Mouse (Mus musculus) heart, embryonic 11.5 days (tissue): Measurements from ENCODE around the gene Tle2. TPM values are rescaled to one million over a fixed set of nuclear protein-coding genes. Genes with fewer than 3 reads are reported as not detected.
A peak's percentile ranks its signal among the peaks of the same experiment; 100 is the strongest.

Experiments
- ATAC-seq: fragments of 200-750 bp; cut with Nextera tagmentation; replicated peaks from 2 replicates; pipeline ENCODE4 v1.8.0; 2017; ENCODE audit warnings: moderate library complexity; ENCODE audit not compliant: insufficient number of reproducible peaks, low FRiP score, low TSS enrichment
- H3K27ac ChIP-seq: fragments of 300-500 bp; sonication (generic); 2 replicates; pipeline ENCODE4 v1.5.1; 2014; ENCODE audit warnings: mild to moderate bottlenecking, low read depth, low read length
- H3K27me3 ChIP-seq: fragments of 300-500 bp; sonication (generic); 2 replicates; pipeline ENCODE4 v1.6.1; 2014; ENCODE audit warnings: mild to moderate bottlenecking, low read length, mixed read lengths; ENCODE audit not compliant: control insufficient read depth, insufficient read depth
- H3K36me3 ChIP-seq: fragments of 300-500 bp; sonication (generic); 2 replicates; pipeline ENCODE4 v1.6.1; 2014; ENCODE audit warnings: mild to moderate bottlenecking, low read length, moderate library complexity, mixed read lengths; ENCODE audit not compliant: control insufficient read depth, insufficient read depth
- H3K4me1 ChIP-seq: fragments of 300-500 bp; sonication (generic); 2 replicates; pipeline ENCODE4 v1.6.1; 2014; ENCODE audit warnings: low read length; ENCODE audit not compliant: control insufficient read depth, insufficient read depth
- H3K4me2 ChIP-seq: fragments of 300-500 bp; sonication (generic); 2 replicates; pipeline ENCODE4 v1.6.1; 2014; ENCODE audit warnings: mild to moderate bottlenecking, moderate library complexity
- H3K4me3 ChIP-seq: fragments of 300-500 bp; sonication (generic); 2 replicates; pipeline ENCODE4 v1.5.1; 2014; ENCODE audit warnings: low read depth, low read length
- H3K9ac ChIP-seq: fragments of 300-500 bp; sonication (generic); 2 replicates; pipeline ENCODE4 v1.6.1; 2014; ENCODE audit warnings: mild to moderate bottlenecking, low read depth, low read length, moderate library complexity
- H3K9me3 ChIP-seq: fragments of 300-500 bp; sonication (generic); replicated peaks from 2 replicates; pipeline ENCODE4 v1.6.1; 2016; ENCODE audit warnings: low read length; ENCODE audit not compliant: control insufficient read depth
- WGBS: fragments of 180-500 bp; shearing (Covaris S2); extraction: QIAGEN DNeasy Blood & Tissue Kit; methylation state at CpG from one replicate; pipeline ENCODE4 v1.1.7; 2014; ENCODE audit not compliant: insufficient replicate concordance; 5-methylcytosine and 5-hydroxymethylcytosine counted together
- polyA plus RNA-seq: library from polyadenylated mRNA; unstranded; fragments of >200 nt; fragmentation: Nextera tagmentation; extraction: Ambion mirVana; gene quantifications from 2 replicates; pipeline ENCODE4 v1.2.1, GENCODE M21; 2014

The Tle2 gene
- polyA plus RNA-seq, 1 experiment from 2014 or later, result 17.8 TPM

- Histone ChIP-seq H3K9ac (peak overlapping the region; percentile 72), H3K27me3 (no peaks in the 10 kb centered on the region), H3K27ac (peak overlapping the region; percentile 11; the same call in 1 of the 2 replicates), H3K9me3 (no peaks in the 10 kb centered on the region), H3K4me3 (peak overlapping the region; percentile 45), H3K36me3 (no peaks in the 10 kb centered on the region), H3K4me1 (peaks cover 3% of the 10 kb centered on the region; the same call in 1 of the 2 replicates), H3K4me2 (peak overlapping the region; percentile 65)
- peak; percentile 88 for ATAC-seq
- 4% methylated on average over 36 of the region's 37 CpGs for WGBS
These were observed 59.1 kb downstream of the Tle2 start for GRCm38 (mm10) chr10:81633253-81634099.

GRCm38 (mm10) chr10:81636338-81636737 lies 62.0 kb downstream of the Tle2 start:
- WGBS, result 13% methylated on average over 8 of the region's 8 CpGs
- Histone ChIP-seq H3K4me2 (no peak overlapping the region), H3K9ac (no peak overlapping the region), H3K4me3 (no peak overlapping the region), H3K36me3 (no peaks in the 10 kb centered on the region), H3K9me3 (no peaks in the 10 kb centered on the region), H3K27me3 (no peaks in the 10 kb centered on the region), H3K4me1 (peaks cover 3% of the 10 kb centered on the region; the same call in 1 of the 2 replicates), H3K27ac (no peak overlapping the region)
- ATAC-seq, result no peak

- H3K9ac ChIP-seq, result no peak overlapping the region
- H3K4me3 ChIP-seq, result no peak overlapping the region
- H3K4me2 ChIP-seq, result no peak overlapping the region
- no peak overlapping the region for H3K27ac ChIP-seq
- WGBS, result 68% methylated on average over 6 of the region's 6 CpGs
- H3K27me3 ChIP-seq, result no peaks in the 10 kb centered on the region
- H3K9me3 ChIP-seq, result no peaks in the 10 kb centered on the region
- peaks cover 14% of the 10 kb centered on the region for H3K4me1 ChIP-seq
- no peaks in the 10 kb centered on the region for H3K36me3 ChIP-seq
- no peak for ATAC-seq
These were observed 63.7 kb downstream of the Tle2 start for GRCm38 (mm10) chr10:81638101-81638500.

Other genes starting within 250 kb of the Tle2 start
- 10.9 and 11.2 TPM in 2 replicates for gene Tbxa2r, start 245.8 kb upstream of the Tle2 start, polyA plus RNA-seq
- not detected in 2 replicates for gene Gipc3, start 231.3 kb upstream of the Tle2 start, polyA plus RNA-seq
- gene Hmg20b, start 224.1 kb upstream of the Tle2 start, polyA plus RNA-seq, result 102 and 107 TPM in 2 replicates
- gene Mfsd12, start 217.1 kb upstream of the Tle2 start, polyA plus RNA-seq, result 4.6 and 4.7 TPM in 2 replicates
- 0.23 and 0.67 TPM in 2 replicates for gene 4930404N11Rik, start 208.7 kb upstream of the Tle2 start, polyA plus RNA-seq
- 66.1 and 70.0 TPM in 2 replicates for gene Fzr1, start 196.0 kb upstream of the Tle2 start, polyA plus RNA-seq
- 47.5 and 61.4 TPM in 2 replicates for gene Dohh, start 190.1 kb upstream of the Tle2 start, polyA plus RNA-seq
- gene Gm48551, start 190.1 kb upstream of the Tle2 start, polyA plus RNA-seq, result 1.4 and 2.9 TPM in 2 replicates
- gene Gm48552, start 185.6 kb upstream of the Tle2 start, polyA plus RNA-seq, result 0.55 and 1.2 TPM in 2 replicates
- gene Smim24, start 181.5 kb upstream of the Tle2 start, polyA plus RNA-seq, result 4.2 and 5.8 TPM in 2 replicates
- 28.1 and 29.8 TPM in 2 replicates for gene Nfic, start 118.9 kb upstream of the Tle2 start, polyA plus RNA-seq
- 0.19 and 0.31 TPM in 2 replicates for gene Celf5, start 91.9 kb upstream of the Tle2 start, polyA plus RNA-seq
- 40.9 and 49.0 TPM in 2 replicates for gene Ncln, start 78.2 kb upstream of the Tle2 start, polyA plus RNA-seq
- 0.56 and 0.79 TPM in 2 replicates for gene S1pr4, start 74.4 kb upstream of the Tle2 start, polyA plus RNA-seq
- gene Gna15, start 50.3 kb upstream of the Tle2 start, polyA plus RNA-seq, result 2.5 and 3.4 TPM in 2 replicates
- gene Gna11, start 29.4 kb upstream of the Tle2 start, polyA plus RNA-seq, result 55.5 and 58.8 TPM in 2 replicates
- gene Aes, start 15.1 kb upstream of the Tle2 start, polyA plus RNA-seq, result 330 and 481 TPM in 2 replicates
- gene Tle6, start 26.5 kb downstream of the Tle2 start, polyA plus RNA-seq, result 25.6 and 27.3 TPM in 2 replicates
- 0.25 and 0.63 TPM in 2 replicates for gene BC025920, start 31.7 kb downstream of the Tle2 start, polyA plus RNA-seq
- 21.5 and 27.3 TPM in 2 replicates for gene Sirt6, start 53.2 kb downstream of the Tle2 start, polyA plus RNA-seq
- 7.2 and 8.1 TPM in 2 replicates for gene Ankrd24, start 54.0 kb downstream of the Tle2 start, polyA plus RNA-seq
- 2.9 and 3.3 TPM in 2 replicates for gene Gm10778, start 74.5 kb downstream of the Tle2 start, polyA plus RNA-seq
- gene Zfp433, start 130.3 kb downstream of the Tle2 start, polyA plus RNA-seq, result 8.0 and 13.2 TPM in 2 replicates
- gene Gm3055, start 196.6 kb downstream of the Tle2 start, polyA plus RNA-seq, result 6.8 and 7.0 TPM in 2 replicates
- gene Gm4767, start 237.6 kb downstream of the Tle2 start, polyA plus RNA-seq, result 1.6 and 2.5 TPM in 2 replicates